Mouse (Mus musculus): ENCODE measurements at regions not wholly inside any gene's neighbourhood (a gene's known extent, or its start where the extent isn't known, plus 50 kb on each side); places are given as distances from the start of the nearest gene placed in this dataset.

DNA sequence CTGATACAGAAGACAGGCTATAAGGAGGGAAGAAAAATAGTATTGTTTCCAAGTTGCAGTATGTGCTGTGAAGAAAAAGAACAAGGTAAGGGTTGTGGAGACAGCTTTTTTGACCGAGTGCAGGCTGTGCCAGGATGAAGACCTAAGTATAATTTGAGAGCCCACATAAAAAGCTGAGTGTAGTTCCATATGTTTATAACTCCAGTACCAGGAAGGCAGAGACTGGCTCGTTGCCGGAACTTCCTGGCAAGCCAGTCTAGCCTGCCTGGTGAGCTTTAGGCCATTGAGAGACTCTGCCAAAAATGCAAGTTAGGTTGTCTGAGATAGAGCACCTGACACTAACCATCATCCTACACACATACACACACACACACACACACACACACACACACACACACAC is 308.7 kb upstream of the Arhgap42 start:
- no peak overlapping the region for H3K4me2 ChIP-seq (ENCODE audit: low read depth)
- WGBS: 55% methylated on average over 3 of the region's 3 CpGs
- no peaks in the 10 kb centered on the region for H3K9me3 ChIP-seq (ENCODE audit: low read length)
- no peak overlapping the region for H3K27ac ChIP-seq (ENCODE audit: low read depth, low read length)
- no peak overlapping the region for H3K9ac ChIP-seq
- TF ChIP-seq CTCF (IDR thresholded peaks at IDR 0.05; ENCODE audit: low read depth): no peak
- no peak overlapping the region for H3K4me3 ChIP-seq (ENCODE audit: low read depth, low read length)
- H3K4me1 ChIP-seq (ENCODE audit: insufficient read depth): no peaks in the 10 kb centered on the region
- DNase-seq (no peak), ATAC-seq (no peak)
- H3K36me3 ChIP-seq (ENCODE audit: insufficient read depth): no peaks in the 10 kb centered on the region
- no peaks in the 10 kb centered on the region for H3K27me3 ChIP-seq (ENCODE audit: insufficient read depth, low read length)

DNA sequence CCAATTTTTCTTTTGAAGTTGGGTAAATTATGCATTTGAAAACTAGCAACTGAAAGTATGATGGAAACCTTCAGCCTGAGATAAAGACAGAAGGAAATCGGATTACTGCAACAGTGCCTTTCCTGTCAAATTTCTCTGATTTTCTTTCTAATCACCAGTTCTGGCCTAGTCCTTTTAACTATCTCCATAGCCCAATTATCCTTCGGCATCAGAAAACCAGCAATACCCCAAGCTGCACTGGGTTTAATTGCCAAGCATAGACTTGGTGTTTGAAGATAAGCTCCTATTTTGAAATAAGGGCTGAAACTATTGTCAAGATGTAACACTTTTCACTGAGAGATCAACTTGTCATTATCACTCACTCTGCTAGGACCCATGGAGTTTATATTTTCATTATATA is 308.2 kb upstream of the Arhgap42 start:
- ATAC-seq (peak; percentile 20; the same call in 1 of the 2 replicates), DNase-seq (no peak)
- no peaks in the 10 kb centered on the region for H3K27me3 ChIP-seq (ENCODE audit: insufficient read depth, low read length)
- no peak overlapping the region for H3K9ac ChIP-seq
- no peak overlapping the region for H3K4me3 ChIP-seq (ENCODE audit: low read depth, low read length)
- WGBS: 31% methylated on average over 2 of the region's 2 CpGs
- no peaks in the 10 kb centered on the region for H3K9me3 ChIP-seq (ENCODE audit: low read length)
- no peak for TF ChIP-seq CTCF (IDR thresholded peaks at IDR 0.05; ENCODE audit: low read depth)
- no peaks in the 10 kb centered on the region for H3K36me3 ChIP-seq (ENCODE audit: insufficient read depth)
- H3K4me2 ChIP-seq (ENCODE audit: low read depth): no peak overlapping the region
- no peaks in the 10 kb centered on the region for H3K4me1 ChIP-seq (ENCODE audit: insufficient read depth)
- H3K27ac ChIP-seq (ENCODE audit: low read depth, low read length): no peak overlapping the region

DNA sequence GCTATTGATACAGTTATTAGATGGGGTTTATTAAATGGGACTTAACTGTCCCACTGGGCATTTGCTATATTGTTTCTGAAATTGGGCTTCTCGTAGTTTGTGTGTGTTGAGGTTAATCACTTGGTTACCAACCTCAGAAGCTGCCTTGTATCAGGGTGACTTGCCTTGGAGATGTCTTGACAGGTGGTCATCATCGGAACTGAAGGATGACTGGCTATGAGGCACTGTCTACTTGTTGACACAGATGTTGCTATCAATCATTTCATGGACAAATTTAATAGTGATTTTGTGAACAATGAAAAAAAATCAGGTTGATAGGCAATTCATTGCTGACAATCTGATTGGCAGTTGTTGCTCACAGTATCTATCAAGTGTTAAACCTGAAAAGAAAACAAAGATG is 261.4 kb upstream of the Arhgap42 start:
- ATAC-seq (no peak), DNase-seq (no peak)
- H3K4me3 ChIP-seq (ENCODE audit: low read depth, low read length): no peak overlapping the region
- no peaks in the 10 kb centered on the region for H3K9me3 ChIP-seq (ENCODE audit: low read length)
- WGBS: 80% methylated on average over 2 of the region's 2 CpGs
- H3K27me3 ChIP-seq (ENCODE audit: insufficient read depth, low read length): no peaks in the 10 kb centered on the region
- H3K4me2 ChIP-seq (ENCODE audit: low read depth): no peak overlapping the region
- H3K36me3 ChIP-seq (ENCODE audit: insufficient read depth): no peaks in the 10 kb centered on the region
- H3K4me1 ChIP-seq (ENCODE audit: insufficient read depth): no peaks in the 10 kb centered on the region
- H3K27ac ChIP-seq (ENCODE audit: low read depth, low read length): no peak overlapping the region
- no peak overlapping the region for H3K9ac ChIP-seq
- TF ChIP-seq CTCF (IDR thresholded peaks at IDR 0.05; ENCODE audit: low read depth): no peak

DNA sequence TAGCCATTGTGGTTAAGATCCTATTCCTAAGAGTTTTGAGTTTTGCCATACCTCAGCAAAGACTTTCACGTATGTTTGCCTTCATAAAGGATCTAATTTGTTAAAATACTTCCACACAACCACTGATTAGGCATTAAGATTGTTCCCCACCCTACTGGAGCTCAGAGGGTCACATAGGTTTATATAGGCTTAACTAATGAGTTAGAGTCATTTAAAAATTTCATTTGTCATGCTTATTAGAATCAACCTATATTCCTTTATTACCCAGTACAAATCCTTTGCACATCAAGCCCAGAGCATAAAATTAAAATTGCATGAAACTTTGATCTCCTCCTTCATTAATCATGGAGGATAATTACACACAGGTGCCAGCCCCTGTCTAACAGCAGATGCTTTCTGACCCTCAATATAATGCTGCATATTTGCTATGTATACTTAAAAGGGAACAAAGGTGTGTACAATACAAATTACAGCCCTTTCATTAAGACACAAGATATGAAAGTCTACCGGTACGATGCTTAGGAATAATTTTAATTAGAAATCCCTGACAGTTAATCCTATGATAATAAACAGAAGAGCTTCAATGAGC is 254.8 kb upstream of the Arhgap42 start:
- no peaks in the 10 kb centered on the region for H3K36me3 ChIP-seq (ENCODE audit: insufficient read depth)
- H3K4me1 ChIP-seq (ENCODE audit: insufficient read depth): no peaks in the 10 kb centered on the region
- WGBS: 45% methylated on average over 3 of the region's 3 CpGs
- H3K9ac ChIP-seq: no peak overlapping the region
- no peaks in the 10 kb centered on the region for H3K9me3 ChIP-seq (ENCODE audit: low read length)
- no peak for TF ChIP-seq CTCF (IDR thresholded peaks at IDR 0.05; ENCODE audit: low read depth)
- H3K4me3 ChIP-seq (ENCODE audit: low read depth, low read length): no peak overlapping the region
- no peak for ATAC-seq
- H3K4me2 ChIP-seq (ENCODE audit: low read depth): no peak overlapping the region
- H3K27ac ChIP-seq (ENCODE audit: low read depth, low read length): no peak overlapping the region
- H3K27me3 ChIP-seq (ENCODE audit: insufficient read depth, low read length): no peaks in the 10 kb centered on the region
- DNase-seq: no peak

DNA sequence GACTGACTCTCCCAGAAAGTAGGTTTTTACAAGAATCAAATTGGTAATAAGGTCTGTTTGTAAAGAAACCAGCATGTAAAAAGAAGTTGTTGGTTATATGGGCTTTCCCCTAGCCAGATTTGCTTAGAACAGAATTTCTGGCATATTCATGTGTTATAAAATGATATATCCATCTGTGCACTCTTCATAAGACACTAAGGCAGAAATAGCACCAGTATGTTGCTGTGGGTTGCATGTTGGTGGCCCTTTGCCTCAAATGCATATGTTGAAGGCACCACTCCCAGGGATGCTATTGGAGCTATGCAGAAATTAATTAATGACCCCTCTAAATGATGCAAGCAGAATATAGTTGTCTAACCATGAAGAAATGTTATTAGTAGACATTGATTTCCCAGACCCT is 238.2 kb upstream of the Arhgap42 start:
- Histone ChIP-seq H3K4me2 (ENCODE audit: low read depth) (no peak overlapping the region), H3K9ac (no peak overlapping the region), H3K4me3 (ENCODE audit: low read depth, low read length) (no peak overlapping the region), H3K9me3 (ENCODE audit: low read length) (no peaks in the 10 kb centered on the region), H3K27me3 (ENCODE audit: insufficient read depth, low read length) (no peaks in the 10 kb centered on the region), H3K4me1 (ENCODE audit: insufficient read depth) (no peaks in the 10 kb centered on the region), H3K36me3 (ENCODE audit: insufficient read depth) (no peaks in the 10 kb centered on the region), H3K27ac (ENCODE audit: low read depth, low read length) (peak overlapping the region; percentile 57; the same call in 1 of the 2 replicates)
- TF ChIP-seq CTCF (IDR thresholded peaks at IDR 0.05; ENCODE audit: low read depth): no peak
- DNase-seq (peak; percentile 48), ATAC-seq (peak; percentile 84)

DNA sequence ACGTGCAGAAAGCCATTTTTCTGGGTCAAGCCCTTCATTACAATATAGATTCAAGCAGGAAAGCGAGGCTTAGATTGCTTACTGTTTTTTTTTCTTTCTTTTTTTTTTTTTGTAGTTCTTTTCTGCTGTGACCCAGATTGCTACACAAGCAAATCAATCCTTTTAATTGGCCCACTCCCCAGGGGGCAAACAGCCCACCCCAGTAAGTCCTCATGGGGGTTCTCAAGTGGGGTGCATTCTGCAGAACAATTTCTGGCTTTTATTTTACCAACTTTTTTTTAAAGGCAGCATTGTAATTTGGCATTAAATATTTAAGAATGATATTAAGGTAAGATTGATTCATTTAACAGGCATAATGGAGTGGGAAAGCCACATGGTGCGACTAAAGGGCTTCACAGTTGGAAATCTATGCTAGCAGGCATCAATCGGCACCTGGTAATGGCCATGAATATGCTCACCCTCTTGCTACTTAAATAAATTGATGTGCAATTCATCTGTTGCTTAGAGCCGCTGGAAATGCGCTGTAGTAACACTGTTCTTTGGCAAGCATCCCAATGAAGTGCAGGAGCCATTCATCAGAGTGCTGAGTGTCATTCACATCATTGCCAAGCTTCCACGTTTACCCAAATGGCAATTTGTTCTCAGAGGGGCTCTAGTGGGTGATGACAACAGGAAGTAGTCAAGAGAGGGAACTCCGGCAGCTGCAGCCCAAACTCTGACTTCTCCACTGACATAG is 236.3 kb upstream of the Arhgap42 start:
- TF ChIP-seq CTCF (IDR thresholded peaks at IDR 0.05; ENCODE audit: low read depth): no peak
- H3K4me2 ChIP-seq (ENCODE audit: low read depth): no peak overlapping the region
- no peak overlapping the region for H3K27ac ChIP-seq (ENCODE audit: low read depth, low read length)
- no peaks in the 10 kb centered on the region for H3K27me3 ChIP-seq (ENCODE audit: insufficient read depth, low read length)
- H3K36me3 ChIP-seq (ENCODE audit: insufficient read depth): no peaks in the 10 kb centered on the region
- H3K4me3 ChIP-seq (ENCODE audit: low read depth, low read length): no peak overlapping the region
- H3K9ac ChIP-seq: no peak overlapping the region
- DNase-seq: peak; percentile 48
- peak; percentile 82 for ATAC-seq
- no peaks in the 10 kb centered on the region for H3K4me1 ChIP-seq (ENCODE audit: insufficient read depth)
- 17% methylated on average over 8 of the region's 8 CpGs for WGBS
- H3K9me3 ChIP-seq (ENCODE audit: low read length): no peaks in the 10 kb centered on the region

DNA sequence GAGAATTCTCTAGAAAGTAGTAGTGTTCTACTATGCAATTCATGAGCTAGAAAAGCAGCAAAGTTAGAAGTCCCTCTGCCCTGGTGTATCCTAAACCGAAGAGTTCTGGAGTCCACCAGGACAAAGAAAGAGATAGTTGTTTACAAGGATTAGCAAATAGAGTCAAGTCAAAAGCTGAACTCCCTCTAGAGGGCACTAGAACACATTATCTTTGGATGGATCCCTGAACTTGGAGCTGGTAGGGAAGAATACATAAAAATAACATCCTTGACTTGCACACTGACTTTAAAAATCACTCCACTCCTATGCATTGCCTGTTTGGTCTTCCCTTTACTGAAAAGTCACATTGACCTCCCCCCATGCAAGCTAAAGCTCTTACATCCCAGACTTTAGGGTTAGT is 205.3 kb upstream of the Arhgap42 start:
- 89% methylated on average over 1 of the region's 1 CpGs for WGBS
- no peak overlapping the region for H3K9ac ChIP-seq
- H3K9me3 ChIP-seq (ENCODE audit: low read length): no peaks in the 10 kb centered on the region
- no peaks in the 10 kb centered on the region for H3K36me3 ChIP-seq (ENCODE audit: insufficient read depth)
- no peak for TF ChIP-seq CTCF (IDR thresholded peaks at IDR 0.05; ENCODE audit: low read depth)
- no peak overlapping the region for H3K27ac ChIP-seq (ENCODE audit: low read depth, low read length)
- H3K27me3 ChIP-seq (ENCODE audit: insufficient read depth, low read length): no peaks in the 10 kb centered on the region
- ATAC-seq (no peak), DNase-seq (no peak)
- no peak overlapping the region for H3K4me2 ChIP-seq (ENCODE audit: low read depth)
- no peaks in the 10 kb centered on the region for H3K4me1 ChIP-seq (ENCODE audit: insufficient read depth)
- H3K4me3 ChIP-seq (ENCODE audit: low read depth, low read length): no peak overlapping the region
